Mouse (Mus musculus) MEL (cell line): ENCODE results near the gene Rcan1.

Experiments
- CTCF ChIP-seq, 3 experiments: IDR thresholded peaks in 2 of 3; conservative IDR thresholded peaks in 1 of 3; 2 replicates each; pipeline ENCODE4 v1.5.1; 2011 to 2012; ENCODE audit warnings: low read length in 3 of 3, low read depth in 2 of 3, mild to moderate bottlenecking in 2 of 3, improper control_type of control experiment in 1 of 3, inconsistent platforms in 1 of 3, mixed read lengths in 1 of 3, moderate library complexity in 1 of 3; ENCODE audit not compliant: control insufficient read depth in 1 of 3, insufficient read depth in 1 of 3, poor library complexity in 1 of 3, severe bottlenecking in 1 of 3
- HCFC1 ChIP-seq: IDR thresholded peaks from 2 replicates; pipeline ENCODE4 v1.6.1; 2012; ENCODE audit warnings: low read depth, mild to moderate bottlenecking, inconsistent platforms, low read length, improper control_type of control experiment, moderate library complexity
- POLR2A ChIP-seq, 2 experiments: IDR thresholded peaks; 2 replicates each; pipeline ENCODE4 v1.6.1; 2011 to 2012; ENCODE audit warnings: low read length in 2 of 2, mild to moderate bottlenecking in 2 of 2, control low read depth in 1 of 2, improper control_type of control experiment in 1 of 2, low read depth in 1 of 2, moderate library complexity in 1 of 2; ENCODE audit not compliant: control insufficient read depth in 1 of 2, insufficient read depth in 1 of 2, poor library complexity in 1 of 2
- POLR2AphosphoS2 ChIP-seq: IDR thresholded peaks from 2 replicates; pipeline ENCODE4 v1.6.1; 2011; ENCODE audit warnings: low read length, improper control_type of control experiment
- ZNF384 ChIP-seq: IDR thresholded peaks from 2 replicates; pipeline ENCODE4 v1.6.1; 2012; ENCODE audit warnings: low read depth, mild to moderate bottlenecking, inconsistent platforms, low read length, improper control_type of control experiment

DNA sequence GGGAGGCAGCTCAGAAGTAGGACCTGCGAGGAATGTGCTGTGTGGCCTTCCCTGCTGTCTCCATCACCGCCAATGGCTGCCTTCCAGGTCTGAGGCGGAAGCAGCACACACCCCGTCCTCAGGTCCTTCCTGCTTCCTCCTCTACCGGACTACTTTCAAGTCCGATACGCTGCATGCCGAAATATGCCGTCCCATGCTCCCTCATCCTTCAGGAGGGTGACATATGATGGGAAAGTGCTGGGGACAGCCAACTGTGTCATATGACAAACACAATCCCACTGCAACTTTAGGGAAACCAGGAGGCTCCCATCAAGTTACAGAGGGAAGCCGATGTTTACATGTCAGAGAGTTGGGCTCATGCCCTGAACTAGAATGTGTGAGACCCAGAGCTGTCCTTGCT lies 67.6 kb downstream of the Rcan1 start:
- TF ChIP-seq POLR2AphosphoS2 (no peak), HCFC1 (no peak), ZNF384 (no peak), CTCF (IDR thresholded peaks at IDR 0.05 in 2 of 3, conservative IDR thresholded peaks at IDR 0.05 in 1 of 3; ENCODE audit: control insufficient read depth in 1 of 3, insufficient read depth in 1 of 3, low read depth in 2 of 3, low read length in 3 of 3, poor library complexity in 1 of 3, severe bottlenecking in 1 of 3) (no peak), POLR2A (IDR thresholded peaks at IDR 0.05; ENCODE audit: control insufficient read depth in 1 of 2, insufficient read depth in 1 of 2, low read depth in 1 of 2, low read length in 2 of 2, poor library complexity in 1 of 2) (no peak)
